Mouse (Mus musculus) kidney, embryonic 16.5 days (tissue): Measurements from ENCODE around the gene Dars2. TPM values are rescaled to one million over a fixed set of nuclear protein-coding genes. Genes with fewer than 3 reads are reported as not detected.

ENCODE experiments used
- ATAC-seq: fragments of 200-750 bp; cut with Nextera tagmentation; 2 replicates; pipeline ENCODE4 v1.8.0; 2017; ENCODE audit warnings: moderate TSS enrichment; ENCODE audit not compliant: low FRiP score, low TSS enrichment
- H3K27ac ChIP-seq: fragments of 300-500 bp; sonication (generic); 2 replicates; pipeline ENCODE4 v1.5.1; 2014; ENCODE audit warnings: low read length
- H3K27me3 ChIP-seq: fragments of 300-500 bp; sonication (generic); 2 replicates; pipeline ENCODE4 v1.6.1; 2014; ENCODE audit warnings: low read length, control low read depth, mixed read lengths; ENCODE audit not compliant: insufficient read depth
- H3K36me3 ChIP-seq: fragments of 300-500 bp; sonication (generic); 2 replicates; pipeline ENCODE4 v1.6.1; 2014; ENCODE audit warnings: low read length, control low read depth, mixed read lengths; ENCODE audit not compliant: insufficient read depth
- H3K4me1 ChIP-seq: fragments of 300-500 bp; sonication (generic); 2 replicates; pipeline ENCODE4 v1.6.1; 2014; ENCODE audit warnings: low read length, control low read depth, mixed read lengths; ENCODE audit not compliant: insufficient read depth
- H3K4me2 ChIP-seq: fragments of 300-500 bp; sonication (generic); replicated peaks from 2 replicates; pipeline ENCODE4 v1.6.1; 2014; ENCODE audit warnings: low read depth, low read length
- H3K4me3 ChIP-seq: fragments of 300-500 bp; sonication (generic); 2 replicates; pipeline ENCODE4 v1.5.1; 2014; ENCODE audit warnings: mild to moderate bottlenecking, low read length
- H3K9ac ChIP-seq: fragments of 300-500 bp; sonication (generic); replicated peaks from 2 replicates; pipeline ENCODE4 v1.6.1; 2014; ENCODE audit warnings: low read length
- H3K9me3 ChIP-seq: fragments of 300-500 bp; sonication (generic); 2 replicates; pipeline ENCODE4 v1.6.1; 2016; ENCODE audit warnings: low read length, control low read depth
- WGBS: fragments of 180-500 bp; shearing (Covaris S2); extraction: QIAGEN DNeasy Blood & Tissue Kit; methylation state at CpG from one replicate; pipeline ENCODE4 v1.1.7; 2014; 5-methylcytosine and 5-hydroxymethylcytosine counted together
- polyA plus RNA-seq: library from polyadenylated mRNA; unstranded; fragments of >200 nt; fragmentation: Nextera tagmentation; extraction: Ambion mirVana; gene quantifications from 2 replicates; pipeline ENCODE4 v1.2.1, GENCODE M21; 2015

Gene Dars2
- polyA plus RNA-seq, 1 experiment from 2014 or later: 40.2 TPM

DNA sequence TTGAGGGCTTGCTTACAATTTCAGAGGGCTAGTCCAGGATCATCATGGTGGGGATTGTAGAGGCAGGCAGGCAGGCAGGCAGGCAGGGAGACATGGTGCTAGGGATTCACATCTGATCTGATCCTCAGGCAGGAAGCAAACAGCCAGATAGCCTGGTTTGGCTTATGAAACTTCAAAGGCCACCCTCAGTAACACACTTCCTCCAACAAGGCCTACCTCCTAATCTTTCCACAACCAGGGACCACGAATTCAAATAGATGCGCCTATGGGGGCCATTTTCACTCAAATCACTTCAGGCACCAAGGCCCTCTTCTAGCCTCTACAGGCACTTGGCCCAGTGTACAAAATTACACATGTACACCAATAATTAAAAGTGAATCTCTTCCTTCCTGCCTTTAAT, 43.3 kb downstream of the Dars2 start:
- Histone ChIP-seq H3K4me3 (no peak overlapping the region), H3K27ac (no peak overlapping the region), H3K4me1 (no peaks in the 10 kb centered on the region), H3K9me3 (no peaks in the 10 kb centered on the region), H3K4me2 (no peak overlapping the region), H3K9ac (no peak overlapping the region), H3K27me3 (no peaks in the 10 kb centered on the region), H3K36me3 (peaks cover 23% of the 10 kb centered on the region)
- WGBS: 94% methylated on average over 2 of the region's 2 CpGs
- ATAC-seq: no peak

DNA sequence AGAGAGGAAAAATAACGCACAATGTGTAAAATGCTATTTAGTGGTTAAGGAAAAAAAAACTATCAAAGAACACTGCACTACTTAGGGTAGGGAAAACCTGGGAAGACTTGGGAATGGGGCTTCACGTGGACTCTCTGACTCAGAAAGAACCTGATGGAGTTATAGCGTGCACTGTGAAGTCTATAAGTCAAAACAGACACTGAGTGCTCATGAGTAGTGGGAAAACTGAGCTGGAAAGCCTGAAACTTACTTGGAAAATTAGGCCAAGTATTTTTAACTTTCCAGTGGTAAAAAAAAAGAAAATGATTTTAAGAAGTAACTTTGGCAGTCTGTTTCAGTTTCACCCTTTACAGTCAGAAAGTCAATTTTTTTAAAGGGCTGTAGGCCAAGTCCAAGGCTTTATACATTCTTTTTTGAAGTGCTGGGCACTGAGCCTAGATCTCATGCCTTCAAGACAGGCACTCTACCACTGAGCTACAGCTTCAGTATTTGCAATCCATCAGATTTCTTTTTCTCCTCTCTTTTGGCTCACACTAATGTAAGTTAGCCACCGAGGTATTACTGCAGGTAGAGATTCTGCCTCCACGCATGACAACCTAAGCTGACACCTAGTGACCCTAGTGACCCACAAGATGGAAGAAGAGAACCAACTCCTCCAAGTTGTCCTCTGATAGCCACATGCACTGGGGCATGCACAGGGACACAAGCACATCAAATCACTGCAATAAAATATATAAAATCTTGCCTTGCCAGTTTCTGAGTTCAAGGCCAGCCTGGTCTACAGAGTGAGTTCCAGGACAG, 44.8 kb downstream of the Dars2 start:
- no peak for ATAC-seq
- H3K27ac ChIP-seq: no peak overlapping the region
- H3K4me1 ChIP-seq: no peaks in the 10 kb centered on the region
- H3K9ac ChIP-seq: no peak overlapping the region
- peaks cover 15% of the 10 kb centered on the region for H3K36me3 ChIP-seq
- 78% methylated on average over 5 of the region's 5 CpGs for WGBS
- H3K4me2 ChIP-seq: no peak overlapping the region
- no peaks in the 10 kb centered on the region for H3K27me3 ChIP-seq
- no peaks in the 10 kb centered on the region for H3K9me3 ChIP-seq
- no peak overlapping the region for H3K4me3 ChIP-seq

DNA sequence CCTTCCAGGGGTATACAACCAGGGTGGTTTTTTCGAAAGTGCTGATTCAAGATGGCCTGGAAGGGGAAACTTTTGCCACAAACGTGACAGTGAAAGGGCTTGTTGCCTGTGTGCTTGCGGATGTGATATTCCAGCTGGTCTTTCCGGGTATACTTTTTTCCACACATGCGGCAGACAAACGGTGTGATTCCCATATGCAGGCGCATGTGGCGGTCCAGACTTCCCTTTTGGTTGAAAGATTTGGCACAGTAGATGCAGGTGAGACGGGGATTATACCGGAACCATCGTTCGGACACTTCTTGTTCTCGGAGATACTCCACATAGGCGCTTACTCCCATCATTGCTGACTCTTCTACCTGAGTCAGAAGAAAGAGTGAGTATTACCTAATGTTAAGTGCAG, 50.4 kb downstream of the Dars2 start:
- ATAC-seq: no peak
- Histone ChIP-seq H3K4me1 (no peaks in the 10 kb centered on the region), H3K36me3 (peaks cover 20% of the 10 kb centered on the region), H3K27me3 (no peaks in the 10 kb centered on the region), H3K27ac (no peak overlapping the region), H3K4me2 (no peak overlapping the region), H3K9ac (no peak overlapping the region), H3K9me3 (no peaks in the 10 kb centered on the region), H3K4me3 (no peak overlapping the region)
- WGBS: 93% methylated on average over 14 of the region's 14 CpGs

DNA sequence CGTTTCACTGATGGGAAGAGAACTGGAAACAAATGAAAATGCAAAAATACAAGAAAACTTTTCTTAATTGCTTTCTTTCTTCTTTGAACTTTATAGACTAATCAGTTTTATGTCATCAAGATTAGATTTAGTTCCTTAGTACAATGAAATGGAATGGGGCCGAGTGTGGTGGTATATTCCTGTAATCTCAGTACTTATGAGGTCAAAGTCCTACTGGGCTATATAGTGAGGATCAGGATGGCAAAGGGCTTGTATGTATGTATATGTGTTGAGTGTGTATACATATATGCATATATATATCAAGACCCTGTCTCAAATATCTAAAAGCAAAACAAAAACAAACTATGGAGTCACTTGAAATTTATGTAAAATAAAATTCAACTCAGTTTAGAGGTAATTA, 54.1 kb downstream of the Dars2 start:
- no peak for ATAC-seq
- Histone ChIP-seq H3K36me3 (peaks cover 26% of the 10 kb centered on the region), H3K27ac (no peak overlapping the region), H3K9ac (no peak overlapping the region), H3K4me2 (no peak overlapping the region), H3K4me3 (no peak overlapping the region), H3K27me3 (no peaks in the 10 kb centered on the region), H3K4me1 (no peaks in the 10 kb centered on the region), H3K9me3 (no peaks in the 10 kb centered on the region)
- WGBS: 82% methylated on average over 2 of the region's 2 CpGs

DNA sequence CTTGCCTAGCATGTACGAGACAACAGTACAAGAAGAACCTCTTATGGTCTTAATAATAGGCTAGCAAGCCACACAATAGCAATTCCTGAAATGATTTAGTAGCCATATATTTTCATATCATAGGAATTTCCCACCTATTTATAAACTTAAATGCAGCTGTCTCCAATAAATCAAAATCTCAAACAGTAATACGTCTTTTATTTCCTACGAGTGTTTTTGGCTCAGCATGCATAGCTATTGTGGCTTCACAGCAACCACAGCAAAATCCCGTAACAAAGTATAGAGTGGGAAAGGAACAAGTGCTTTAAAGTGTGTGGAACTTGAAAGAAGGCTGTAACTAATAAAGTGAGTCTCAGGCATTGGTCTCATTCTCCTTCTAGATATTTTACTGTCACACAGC, 60.0 kb downstream of the Dars2 start:
- WGBS: 69% methylated on average over 4 of the region's 4 CpGs

DNA sequence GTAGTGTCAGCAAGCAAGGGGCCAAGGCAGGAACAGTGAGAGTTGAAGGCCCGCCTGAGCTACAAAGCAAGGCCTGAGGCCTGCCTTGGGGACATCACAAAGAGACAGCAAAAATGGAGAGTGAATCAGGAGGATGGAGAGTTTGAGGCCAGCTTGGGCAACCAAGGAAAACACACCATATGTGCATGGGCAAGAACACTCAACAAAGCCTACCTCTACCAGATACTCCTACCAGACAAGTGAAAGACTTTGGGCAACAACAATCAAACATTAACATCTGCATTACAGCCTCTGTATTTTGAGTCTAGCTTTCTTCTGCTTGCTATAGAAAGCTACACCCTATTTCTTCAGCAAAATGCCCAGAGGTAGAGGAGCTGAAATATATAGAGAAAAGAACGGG, 62.4 kb downstream of the Dars2 start:
- Histone ChIP-seq H3K27ac (no peak overlapping the region), H3K9ac (no peak overlapping the region), H3K4me2 (no peak overlapping the region), H3K4me1 (no peaks in the 10 kb centered on the region), H3K36me3 (peaks cover 15% of the 10 kb centered on the region), H3K4me3 (no peak overlapping the region), H3K9me3 (no peaks in the 10 kb centered on the region), H3K27me3 (no peaks in the 10 kb centered on the region)
- 98% methylated on average over 2 of the region's 2 CpGs for WGBS
- ATAC-seq: no peak

More for the DNA sequence above, 60.0 kb downstream of the Dars2 start:
- H3K4me3 ChIP-seq: no peak overlapping the region
- H3K27ac ChIP-seq: no peak overlapping the region
- H3K36me3 ChIP-seq: peaks cover 8% of the 10 kb centered on the region
- H3K27me3 ChIP-seq: no peaks in the 10 kb centered on the region
- H3K4me2 ChIP-seq: no peak overlapping the region
- H3K9ac ChIP-seq: no peak overlapping the region
- no peaks in the 10 kb centered on the region for H3K9me3 ChIP-seq
- no peaks in the 10 kb centered on the region for H3K4me1 ChIP-seq
- ATAC-seq: no peak

DNA sequence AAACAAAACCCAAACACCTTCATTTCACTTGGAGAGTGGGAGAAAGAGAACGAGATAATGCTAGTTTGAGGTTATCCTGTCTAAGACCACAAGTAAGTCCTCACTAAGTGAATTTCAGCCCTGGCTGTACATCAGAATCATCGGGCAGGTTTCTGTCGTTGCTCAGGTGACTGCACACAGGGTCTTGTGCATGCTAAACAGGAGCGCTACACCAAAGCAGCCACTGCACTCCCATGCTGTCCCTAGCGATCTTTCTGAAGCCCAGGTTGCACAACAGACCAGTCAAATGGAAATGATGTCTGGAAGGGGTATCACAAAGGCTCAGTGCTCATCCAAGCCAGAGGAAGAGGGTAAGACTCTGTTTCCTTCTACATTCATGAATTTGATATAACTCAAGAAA, 64.0 kb downstream of the Dars2 start:
- Histone ChIP-seq H3K27ac (no peak overlapping the region), H3K4me3 (no peak overlapping the region), H3K9me3 (no peaks in the 10 kb centered on the region), H3K36me3 (0 out of 2 replicates have a peak, but pooled peaks cover 10% of the 10 kb centered on the region), H3K4me2 (no peak overlapping the region), H3K4me1 (no peaks in the 10 kb centered on the region), H3K9ac (no peak overlapping the region), H3K27me3 (no peaks in the 10 kb centered on the region)
- ATAC-seq: no peak
- WGBS: 71% methylated on average over 5 of the region's 5 CpGs

DNA sequence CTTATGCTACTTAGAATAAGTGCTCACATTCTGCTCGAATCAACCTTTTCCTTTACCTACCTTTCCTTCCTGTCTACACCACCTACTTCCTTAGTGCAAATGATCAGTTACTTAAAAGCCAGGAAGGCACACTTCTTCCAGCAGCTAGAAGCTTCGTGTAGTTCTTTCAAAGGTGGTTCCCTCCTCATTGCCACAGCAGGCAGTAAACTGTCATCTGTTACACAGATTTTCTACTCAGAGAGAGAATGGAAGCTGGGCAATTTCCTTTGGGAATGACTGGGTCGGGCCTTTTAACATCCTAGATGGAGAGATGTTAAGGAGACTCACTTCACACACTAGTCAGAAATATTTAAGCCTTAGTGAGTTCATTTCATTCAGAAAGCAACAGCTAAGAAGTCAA, 64.9 kb downstream of the Dars2 start:
- no peaks in the 10 kb centered on the region for H3K9me3 ChIP-seq
- no peak for ATAC-seq
- H3K36me3 ChIP-seq: 0 out of 2 replicates have a peak, but pooled peaks cover 10% of the 10 kb centered on the region
- H3K9ac ChIP-seq: no peak overlapping the region
- no peaks in the 10 kb centered on the region for H3K4me1 ChIP-seq
- no peak overlapping the region for H3K27ac ChIP-seq
- 45% methylated on average over 3 of the region's 3 CpGs for WGBS
- H3K27me3 ChIP-seq: no peaks in the 10 kb centered on the region
- no peak overlapping the region for H3K4me2 ChIP-seq
- no peak overlapping the region for H3K4me3 ChIP-seq

DNA sequence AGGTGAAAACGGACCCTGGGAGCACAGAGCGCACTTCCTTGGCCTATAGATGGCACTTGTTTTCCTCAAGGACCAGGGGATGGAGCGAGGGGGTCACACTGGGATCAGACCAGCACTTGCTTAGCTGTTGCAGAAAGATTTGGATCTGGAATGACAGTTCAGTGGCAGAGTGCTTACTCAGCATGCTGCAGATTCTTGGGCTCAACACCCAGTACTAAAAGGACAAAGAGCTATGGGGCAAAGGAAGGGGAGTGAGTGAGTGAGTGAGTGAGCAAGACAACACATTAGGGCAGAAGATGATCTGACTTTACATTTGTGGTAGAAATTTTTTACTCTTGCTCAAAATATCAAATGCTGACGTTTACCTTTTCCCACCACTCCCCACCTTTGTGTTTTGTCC, 65.5 kb downstream of the Dars2 start:
- H3K4me1 ChIP-seq: no peaks in the 10 kb centered on the region
- no peak overlapping the region for H3K4me2 ChIP-seq
- no peak for ATAC-seq
- no peak overlapping the region for H3K4me3 ChIP-seq
- 0 out of 2 replicates have a peak, but pooled peaks cover 10% of the 10 kb centered on the region for H3K36me3 ChIP-seq
- 72% methylated on average over 4 of the region's 4 CpGs for WGBS
- H3K27me3 ChIP-seq: no peaks in the 10 kb centered on the region
- no peaks in the 10 kb centered on the region for H3K9me3 ChIP-seq
- H3K27ac ChIP-seq: no peak overlapping the region
- no peak overlapping the region for H3K9ac ChIP-seq

DNA sequence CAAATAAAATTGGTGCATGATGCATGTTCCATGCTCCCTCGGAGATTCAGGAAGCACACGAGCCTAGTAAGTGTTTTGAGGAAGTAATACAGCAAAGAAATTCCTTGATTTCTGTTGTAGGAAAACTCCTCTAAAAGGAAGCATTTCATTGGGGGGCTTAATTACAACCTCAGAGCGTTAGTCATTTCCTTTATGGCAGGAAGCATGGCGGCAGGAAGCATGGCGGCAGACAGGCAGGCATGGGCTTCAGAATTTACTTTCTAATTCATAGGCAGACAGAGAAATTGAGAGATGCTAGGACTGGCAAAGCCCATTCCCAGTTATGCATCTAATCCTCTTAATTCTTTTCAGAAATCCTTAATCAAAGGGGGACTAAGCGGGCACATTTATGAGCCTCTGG, 76.6 kb downstream of the Dars2 start:
- H3K9ac ChIP-seq: no peak overlapping the region
- H3K27ac ChIP-seq: no peak overlapping the region
- H3K36me3 ChIP-seq: no peaks in the 10 kb centered on the region
- no peak for ATAC-seq
- no peaks in the 10 kb centered on the region for H3K4me1 ChIP-seq
- H3K4me3 ChIP-seq: no peak overlapping the region
- WGBS: 86% methylated on average over 6 of the region's 6 CpGs
- no peaks in the 10 kb centered on the region for H3K9me3 ChIP-seq
- no peak overlapping the region for H3K4me2 ChIP-seq
- no peaks in the 10 kb centered on the region for H3K27me3 ChIP-seq
